Mouse (Mus musculus): ENCODE measurements around the gene Pbx3.

The Pbx3 gene

DNA sequence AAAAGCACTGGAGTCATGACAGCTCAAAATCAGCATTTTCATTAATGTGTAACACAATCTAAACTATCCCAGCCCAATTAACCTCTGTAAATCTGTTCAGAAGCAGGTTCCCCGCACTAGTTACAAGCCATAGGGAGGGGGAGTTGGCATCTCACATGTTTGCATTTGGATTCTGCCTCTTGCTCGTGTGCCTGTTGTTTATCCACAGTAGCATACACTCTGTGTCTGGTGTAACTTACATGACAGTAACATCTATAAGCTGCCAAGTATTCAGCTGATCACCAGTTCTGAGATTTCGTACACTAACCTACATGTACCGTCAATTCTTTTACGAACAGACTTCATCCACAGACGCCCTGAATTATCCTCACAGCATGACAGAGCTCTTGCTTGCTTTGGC, 147.5 kb downstream of the Pbx3 start:
- no peak for DNase-seq (ENCODE audit: low read depth, low spot score)

DNA sequence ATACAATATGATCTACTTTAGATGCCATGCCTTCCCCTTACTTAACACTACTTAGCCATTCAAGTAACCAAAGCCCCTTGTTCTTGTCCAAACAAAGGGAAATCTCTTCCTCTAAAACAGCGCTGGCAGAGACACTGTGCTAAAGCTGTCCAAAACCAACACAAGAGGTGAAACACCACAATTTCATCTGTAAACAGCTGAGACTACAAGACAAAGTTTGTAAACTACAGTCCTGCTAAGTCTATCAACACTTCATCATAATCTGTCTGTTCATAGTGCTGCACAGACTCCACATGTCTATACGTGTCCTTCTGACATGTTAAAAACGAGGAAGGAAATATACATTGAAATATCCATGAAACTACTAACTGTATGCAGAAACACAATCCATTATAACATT, 151.5 kb downstream of the Pbx3 start:
- DNase-seq (ENCODE audit: low read depth, low spot score), result no peak

- DNase-seq (ENCODE audit: low read depth, low spot score), result no peak
Observed at GRCm38 (mm10) chr2:34219150-34219549, 153.8 kb downstream of the Pbx3 start.

DNA sequence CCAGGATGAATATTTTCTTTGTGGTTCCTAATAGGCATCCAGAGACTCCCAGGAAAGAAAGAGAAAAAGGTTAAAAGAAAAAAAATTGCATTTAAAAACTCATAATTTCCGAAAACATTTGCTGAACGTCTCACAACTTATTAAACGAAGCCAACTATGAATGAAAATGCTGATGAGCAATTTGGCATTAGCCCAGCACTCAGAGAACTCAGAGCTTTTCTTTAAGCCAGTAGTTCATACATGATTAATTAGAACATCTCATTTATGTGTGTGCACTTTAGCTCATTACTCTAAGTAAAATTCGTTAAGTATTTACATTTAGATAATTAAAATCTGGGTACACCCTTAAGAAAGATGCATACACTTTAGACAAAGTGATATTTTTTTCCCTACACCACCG, 155.3 kb downstream of the Pbx3 start:
- DNase-seq (ENCODE audit: low read depth, low spot score), result no peak

GRCm38 (mm10) chr2:34215496-34215895, 157.4 kb downstream of the Pbx3 start:
- DNase-seq (ENCODE audit: low read depth, low spot score), result no peak

- DNase-seq (ENCODE audit: low read depth, low spot score), result no peak
Observed at GRCm38 (mm10) chr2:34212418-34212817, 160.5 kb downstream of the Pbx3 start.

DNA sequence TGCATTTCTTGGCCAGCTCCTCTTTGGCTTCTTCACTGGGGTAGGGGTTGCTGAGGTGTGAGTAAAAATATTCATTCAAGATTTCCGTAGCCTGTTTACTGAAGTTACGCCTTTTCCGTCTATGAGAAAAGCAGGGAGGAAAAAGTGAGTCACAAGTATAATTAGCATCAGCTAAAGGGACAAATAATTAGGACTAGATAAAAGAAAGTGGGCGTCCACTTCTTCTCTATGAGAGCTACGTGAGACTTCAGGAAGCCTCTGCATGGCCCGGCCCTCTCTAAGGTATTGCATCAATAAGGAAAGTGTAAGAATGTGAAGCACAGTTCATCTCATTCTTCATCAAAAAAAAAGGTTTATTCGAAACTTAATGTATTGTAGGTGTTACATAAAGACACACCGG, 168.1 kb downstream of the Pbx3 start:
- DNase-seq (ENCODE audit: low read depth, low spot score), result no peak

DNA sequence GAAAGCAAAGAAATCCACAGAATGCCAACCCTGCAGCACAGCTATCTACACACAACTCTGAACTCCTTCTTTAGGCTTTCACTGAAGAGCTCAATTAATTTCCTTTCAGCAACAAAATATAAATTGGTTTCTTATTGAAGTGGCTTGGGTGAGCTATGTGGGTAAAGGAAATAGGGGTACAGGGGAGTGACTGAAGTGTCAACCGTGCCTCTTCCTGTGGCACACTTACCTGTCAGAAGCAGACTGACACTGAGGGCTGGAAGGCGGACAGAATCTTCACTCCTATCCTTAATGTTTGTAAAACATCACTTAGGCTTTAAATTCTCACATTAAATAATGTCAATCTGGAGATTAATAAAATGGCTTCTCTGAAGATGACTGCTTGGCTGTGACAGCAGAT, 168.6 kb downstream of the Pbx3 start:
- no peak for DNase-seq (ENCODE audit: low read depth, low spot score)

- no peak for DNase-seq (ENCODE audit: low read depth, low spot score)
Observed at GRCm38 (mm10) chr2:34193870-34194820, 178.8 kb downstream of the Pbx3 start.

- DNase-seq (ENCODE audit: low read depth, low spot score), result no peak
Observed at GRCm38 (mm10) chr2:34193276-34193675, 179.7 kb downstream of the Pbx3 start.

- no peak for DNase-seq (ENCODE audit: low read depth, low spot score)
Observed at GRCm38 (mm10) chr2:34187366-34187765, 185.6 kb downstream of the Pbx3 start.

- no peak for DNase-seq (ENCODE audit: low read depth, low spot score)
Observed at GRCm38 (mm10) chr2:34181600-34181999, 191.3 kb downstream of the Pbx3 start.

DNA sequence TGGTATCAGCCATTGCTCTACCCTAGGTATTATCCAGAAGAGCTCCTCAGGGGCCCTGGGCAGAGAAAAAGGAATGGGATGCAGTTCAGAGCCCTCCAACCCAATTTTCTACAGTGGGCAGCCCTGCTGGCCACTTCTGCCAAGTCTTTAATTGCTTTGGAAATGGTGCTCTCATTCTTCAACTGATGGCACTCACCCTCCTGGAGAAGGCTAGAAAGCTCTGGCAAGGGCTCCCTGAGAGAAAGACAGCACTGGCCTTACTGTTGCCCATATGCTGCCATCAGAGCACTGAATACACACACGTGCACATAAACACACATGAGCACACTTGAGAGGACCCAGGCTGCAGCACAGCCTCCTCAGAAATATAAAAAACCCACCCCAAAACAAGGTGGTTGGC, 193.6 kb downstream of the Pbx3 start:
- DNase-seq (ENCODE audit: low read depth, low spot score), result no peak

DNA sequence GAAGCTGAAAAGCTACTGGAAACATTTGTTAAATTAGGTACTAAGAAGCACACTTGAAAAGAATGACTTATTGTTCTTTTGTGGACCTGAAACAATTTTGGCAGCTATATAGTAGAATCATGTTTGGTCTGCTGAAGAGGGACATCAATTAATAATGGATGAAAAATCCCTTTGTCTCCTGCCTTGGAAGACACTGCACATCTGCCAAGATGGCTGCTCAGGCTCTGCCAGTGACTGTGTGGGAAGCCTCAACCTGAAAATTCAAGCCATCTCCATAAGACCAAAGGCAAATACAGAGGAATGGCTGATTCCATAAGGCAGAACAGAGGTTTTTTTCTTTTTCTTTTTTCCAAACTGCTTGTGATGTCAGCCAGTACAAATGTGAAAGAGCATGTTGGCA, 194.3 kb downstream of the Pbx3 start:
- DNase-seq (ENCODE audit: low read depth, low spot score), result no peak

DNA sequence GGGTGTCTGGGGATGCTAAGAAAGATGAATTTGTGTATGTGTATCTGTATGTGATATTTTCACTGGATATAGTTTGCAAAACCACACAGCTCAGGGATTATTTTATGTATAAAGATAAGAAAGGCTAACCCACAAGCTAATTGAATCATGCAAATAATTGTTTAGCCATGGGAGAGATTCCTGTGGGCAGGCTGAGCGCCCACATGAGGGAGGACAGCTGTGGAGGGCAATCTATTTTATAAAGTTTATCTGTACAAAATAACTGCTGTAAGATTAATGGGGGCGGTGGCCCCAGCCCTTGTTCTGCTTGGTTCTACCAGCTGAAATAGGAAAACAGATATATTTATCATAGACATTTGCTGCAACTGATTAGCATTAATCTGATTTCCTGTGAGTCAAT, 202.5 kb downstream of the Pbx3 start:
- DNase-seq (ENCODE audit: low read depth, low spot score), result no peak

DNA sequence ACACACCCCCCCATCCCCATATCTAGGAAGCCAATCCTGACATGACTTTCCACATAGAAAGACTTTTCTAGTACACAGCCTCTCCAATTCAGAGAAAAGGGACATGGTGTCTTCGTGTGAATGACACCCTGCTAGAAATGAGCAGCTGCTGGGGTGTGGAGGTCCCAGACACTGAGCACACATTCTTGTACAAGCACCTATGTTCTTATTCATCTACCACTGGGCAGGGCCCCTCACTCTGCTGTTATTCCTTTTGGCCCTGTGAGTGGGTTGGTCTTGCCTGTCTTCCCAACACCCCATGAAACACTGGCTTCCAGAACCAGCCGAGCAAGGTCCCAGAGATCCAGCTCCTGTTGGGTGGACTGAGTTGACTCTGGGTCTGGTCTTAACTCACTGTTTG, 203.3 kb downstream of the Pbx3 start:
- DNase-seq (ENCODE audit: low read depth, low spot score), result no peak

DNA sequence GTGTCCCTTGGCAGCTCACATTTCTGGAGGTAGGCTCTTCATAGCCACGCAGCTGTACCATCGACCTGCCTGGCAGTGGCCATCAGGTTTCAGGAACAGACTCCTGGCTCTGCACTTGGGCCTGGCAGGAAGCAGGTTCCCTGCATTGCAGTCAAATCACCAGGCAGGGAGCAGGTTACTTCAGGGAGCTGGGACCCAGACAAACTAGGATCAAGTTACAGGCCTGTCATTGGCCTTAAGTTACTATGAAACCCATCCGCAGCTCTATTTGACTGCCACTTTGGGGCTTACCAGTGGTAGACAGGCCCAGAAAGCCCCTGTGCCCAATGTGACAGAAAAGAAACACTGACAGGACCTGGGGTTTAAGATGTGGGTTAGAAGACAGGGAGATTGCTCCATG, 204.8 kb downstream of the Pbx3 start:
- no peak for DNase-seq (ENCODE audit: low read depth, low spot score)

DNA sequence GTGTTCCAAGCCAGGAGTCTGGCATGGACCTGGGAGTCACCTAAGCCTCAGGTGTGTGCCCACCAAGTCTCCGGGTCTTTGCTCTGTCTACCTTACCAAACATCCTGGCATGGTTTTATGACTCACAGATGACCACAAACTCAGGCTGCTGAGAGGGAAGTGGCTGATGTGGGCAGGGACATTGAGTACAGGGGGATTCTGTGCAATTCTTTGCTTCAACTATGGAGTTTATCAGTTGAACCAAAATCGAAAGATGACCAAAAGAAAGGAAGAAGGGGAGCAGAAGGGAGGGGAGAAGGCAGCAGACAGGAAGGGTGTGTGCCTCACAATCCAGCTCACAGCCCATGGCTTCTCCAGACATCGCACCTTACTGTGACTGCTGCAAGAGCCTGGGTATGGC, 210.5 kb downstream of the Pbx3 start:
- DNase-seq (ENCODE audit: low read depth, low spot score), result no peak

- no peak for DNase-seq (ENCODE audit: low read depth, low spot score)
Observed at GRCm38 (mm10) chr2:34157746-34158145, 215.2 kb downstream of the Pbx3 start.

DNA sequence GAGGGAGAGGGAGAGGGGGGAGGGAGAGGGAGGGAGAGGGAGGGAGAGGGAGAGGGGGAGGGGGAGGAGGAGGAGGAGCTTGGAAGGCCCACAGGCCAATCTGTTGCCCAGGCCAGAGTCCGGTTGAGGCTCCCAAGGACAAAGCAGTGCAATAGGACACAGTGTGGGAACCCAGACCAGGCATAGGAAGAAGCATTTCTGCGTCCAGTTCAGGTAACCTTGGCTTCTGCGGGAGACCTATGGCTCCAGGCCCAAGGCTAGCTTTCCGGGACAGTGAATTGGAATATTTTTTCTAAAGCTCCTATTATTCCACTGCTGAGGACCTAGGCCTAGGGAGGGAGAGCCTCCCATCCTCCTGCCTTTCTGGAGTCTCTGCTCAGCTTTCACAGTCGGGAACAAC, 218.1 kb downstream of the Pbx3 start:
- DNase-seq (ENCODE audit: low read depth, low spot score), result no peak

- no peak for DNase-seq (ENCODE audit: low read depth, low spot score)
Observed at GRCm38 (mm10) chr2:34153336-34153735, 219.6 kb downstream of the Pbx3 start.

GRCm38 (mm10) chr2:34150560-34150959, 222.4 kb downstream of the Pbx3 start:
- DNase-seq (ENCODE audit: low read depth, low spot score), result no peak

GRCm38 (mm10) chr2:34148214-34148613, 224.7 kb downstream of the Pbx3 start:
- DNase-seq (ENCODE audit: low read depth, low spot score), result no peak

GRCm38 (mm10) chr2:34147476-34147875, 225.5 kb downstream of the Pbx3 start:
- DNase-seq (ENCODE audit: low read depth, low spot score), result no peak

Measured in retina, adult 2 months (tissue).